Mouse (Mus musculus): ENCODE data around the gene Gm20737.
"Not testable (repeated sequence)": the region's sequence is repeated elsewhere in the genome, so short reads cannot be mapped to it uniquely, and the experiment has no call there.

DNA sequence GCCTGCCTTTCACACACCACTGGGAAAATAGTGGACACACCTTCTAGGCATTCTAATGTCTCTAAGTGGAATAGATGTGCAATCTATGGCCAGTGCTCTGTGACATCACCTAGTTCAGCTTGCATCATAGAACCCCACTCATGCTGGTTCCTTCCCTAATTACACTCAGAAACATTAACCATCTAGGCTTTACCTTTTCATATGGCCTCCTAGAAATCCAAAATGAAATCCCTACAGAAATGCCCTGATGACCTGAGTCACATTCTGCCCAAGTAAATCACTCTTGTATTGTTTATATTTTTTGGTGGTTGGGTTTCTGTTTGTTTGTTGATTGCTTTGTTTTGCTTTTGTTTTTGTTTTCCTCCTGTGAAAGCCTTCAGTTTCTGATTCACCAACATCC lies at the start of gene Gm20737:
- TF ChIP-seq CTCF (IDR thresholded peaks at IDR 0.05; ENCODE audit: control insufficient read depth, insufficient read depth, insufficient read length); MYOG (IDR thresholded peaks at IDR 0.05; ENCODE audit: control insufficient read depth, extremely low read depth, insufficient read length): not testable (repeated sequence)

Data from C2C12 (cell line).